Mouse (Mus musculus) cerebellum, postnatal 14 days (tissue): ENCODE measurements around the gene Erbb3.
A peak's percentile ranks its signal among the peaks of the same experiment; 100 is the strongest.

Experiments used
- DNase-seq, 2 experiments: peaks; one replicate each; pipeline ENCODE4 v3.0.0; 2021; ENCODE audit warnings: mixed read lengths in 2 of 2

Erbb3 gene

GRCm38 (mm10) chr10:128525671-128526308 is 63.7 kb downstream of the Erbb3 start, which contains the start of gene Esyt1:
Esyt1 (minus strand) TSS chr10:128525871.
- DNase-seq, result peak; percentile 90 to 91

GRCm38 (mm10) chr10:128524732-128525662 is 64.5 kb downstream of the Erbb3 start:
- peak; percentile 67 to 77 for DNase-seq

GRCm38 (mm10) chr10:128524111-128524731 is 65.2 kb downstream of the Erbb3 start:
- peak; percentile 27 to 34 for DNase-seq

- no peak for DNase-seq
Observed at GRCm38 (mm10) chr10:128522351-128522750, 67.1 kb downstream of the Erbb3 start.

GRCm38 (mm10) chr10:128520591-128520990 is 68.9 kb downstream of the Erbb3 start:
- no peak for DNase-seq

- DNase-seq, result peak; percentile 67 to 79
Observed at GRCm38 (mm10) chr10:128518833-128519232, 70.6 kb downstream of the Erbb3 start.
